Mouse (Mus musculus): ENCODE measurements around the gene Omp. TPM values are rescaled to one million over a fixed set of nuclear protein-coding genes. Genes with fewer than 3 reads are reported as not detected.

The Omp gene
- polyA plus RNA-seq, 1 experiment from 2014 or later = 0.19 TPM

- no peaks in the 10 kb centered on the region for H3K36me3 ChIP-seq
- no peak for ATAC-seq (ENCODE audit: insufficient number of reproducible peaks, insufficient read depth, low FRiP score, low TSS enrichment, low read depth)
- H3K9ac ChIP-seq (replicated peaks) = peak overlapping the region; percentile 48
- H3K4me3 ChIP-seq (replicated peaks) = no peak overlapping the region
- H3K4me2 ChIP-seq = no peak overlapping the region
- H3K27ac ChIP-seq = peak overlapping the region; percentile 79
- no peaks in the 10 kb centered on the region for H3K9me3 ChIP-seq
- H3K4me1 ChIP-seq (replicated peaks) = peaks cover 21% of the 10 kb centered on the region
- no peaks in the 10 kb centered on the region for H3K27me3 ChIP-seq
- 60% methylated on average over 10 of the region's 10 CpGs for WGBS
These were observed 19.8 kb upstream of the Omp start for GRCm38 (mm10) chr7:98164999-98165528.

GRCm38 (mm10) chr7:98164382-98164998 lies 19.2 kb upstream of the Omp start:
- H3K9me3 ChIP-seq = no peaks in the 10 kb centered on the region
- no peak for ATAC-seq (ENCODE audit: insufficient number of reproducible peaks, insufficient read depth, low FRiP score, low TSS enrichment, low read depth)
- H3K4me3 ChIP-seq (replicated peaks) = no peak overlapping the region
- H3K9ac ChIP-seq (replicated peaks) = no peak overlapping the region; the same call in 1 of the 2 replicates
- no peaks in the 10 kb centered on the region for H3K36me3 ChIP-seq
- peaks cover 24% of the 10 kb centered on the region for H3K4me1 ChIP-seq (replicated peaks)
- WGBS = 72% methylated on average over 9 of the region's 9 CpGs
- no peak overlapping the region for H3K4me2 ChIP-seq
- H3K27ac ChIP-seq = peak overlapping the region; percentile 79; the same call in 1 of the 2 replicates
- no peaks in the 10 kb centered on the region for H3K27me3 ChIP-seq

- Histone ChIP-seq H3K36me3 (no peaks in the 10 kb centered on the region), H3K27ac (no peak overlapping the region), H3K9me3 (no peaks in the 10 kb centered on the region), H3K4me1 (replicated peaks) (peaks cover 31% of the 10 kb centered on the region), H3K4me2 (no peak overlapping the region), H3K4me3 (replicated peaks) (no peak overlapping the region), H3K9ac (replicated peaks) (no peak overlapping the region), H3K27me3 (no peaks in the 10 kb centered on the region)
- 57% methylated on average over 3 of the region's 3 CpGs for whole genome bisulfite sequencing
- ATAC-seq (ENCODE audit: insufficient number of reproducible peaks, insufficient read depth, low FRiP score, low TSS enrichment, low read depth) = no peak
These were observed 18.4 kb upstream of the Omp start for GRCm38 (mm10) chr7:98163700-98164099.

- H3K9me3 ChIP-seq = no peaks in the 10 kb centered on the region
- WGBS = 64% methylated on average over 6 of the region's 6 CpGs
- no peak overlapping the region for H3K9ac ChIP-seq (replicated peaks)
- H3K27ac ChIP-seq = no peak overlapping the region
- no peaks in the 10 kb centered on the region for H3K27me3 ChIP-seq
- H3K4me2 ChIP-seq = no peak overlapping the region
- H3K4me3 ChIP-seq (replicated peaks) = no peak overlapping the region
- ATAC-seq (ENCODE audit: insufficient number of reproducible peaks, insufficient read depth, low FRiP score, low TSS enrichment, low read depth) = no peak
- H3K36me3 ChIP-seq = no peaks in the 10 kb centered on the region
- H3K4me1 ChIP-seq (replicated peaks) = peaks cover 38% of the 10 kb centered on the region
These were observed 16.9 kb upstream of the Omp start for GRCm38 (mm10) chr7:98162239-98162638.

GRCm38 (mm10) chr7:98160041-98160740 lies 14.9 kb upstream of the Omp start:
- H3K36me3 ChIP-seq = no peaks in the 10 kb centered on the region
- no peaks in the 10 kb centered on the region for H3K27me3 ChIP-seq
- peaks cover 34% of the 10 kb centered on the region for H3K4me1 ChIP-seq (replicated peaks)
- WGBS = 43% methylated on average over 8 of the region's 8 CpGs
- ATAC-seq (ENCODE audit: insufficient number of reproducible peaks, insufficient read depth, low FRiP score, low TSS enrichment, low read depth) = no peak
- no peak overlapping the region for H3K9ac ChIP-seq (replicated peaks)
- no peaks in the 10 kb centered on the region for H3K9me3 ChIP-seq
- H3K4me2 ChIP-seq = no peak overlapping the region
- H3K27ac ChIP-seq = no peak overlapping the region
- no peak overlapping the region for H3K4me3 ChIP-seq (replicated peaks)

GRCm38 (mm10) chr7:98158481-98158880 lies 13.2 kb upstream of the Omp start:
- H3K27me3 ChIP-seq = no peaks in the 10 kb centered on the region
- ATAC-seq (ENCODE audit: insufficient number of reproducible peaks, insufficient read depth, low FRiP score, low TSS enrichment, low read depth) = no peak
- H3K4me3 ChIP-seq (replicated peaks) = no peak overlapping the region
- H3K9me3 ChIP-seq = no peaks in the 10 kb centered on the region
- no peak overlapping the region for H3K9ac ChIP-seq (replicated peaks)
- H3K27ac ChIP-seq = no peak overlapping the region
- WGBS = 36% methylated on average over 8 of the region's 8 CpGs
- no peak overlapping the region for H3K4me2 ChIP-seq
- H3K36me3 ChIP-seq = no peaks in the 10 kb centered on the region
- peaks cover 23% of the 10 kb centered on the region for H3K4me1 ChIP-seq (replicated peaks)

- Histone ChIP-seq H3K4me3 (replicated peaks) (no peak overlapping the region), H3K4me1 (replicated peaks) (peaks cover 24% of the 10 kb centered on the region), H3K36me3 (no peaks in the 10 kb centered on the region), H3K27ac (no peak overlapping the region), H3K4me2 (no peak overlapping the region), H3K9me3 (no peaks in the 10 kb centered on the region), H3K9ac (replicated peaks) (no peak overlapping the region), H3K27me3 (no peaks in the 10 kb centered on the region)
- 64% methylated on average over 5 of the region's 5 CpGs for WGBS
- ATAC-seq (ENCODE audit: insufficient number of reproducible peaks, insufficient read depth, low FRiP score, low TSS enrichment, low read depth) = no peak
These were observed 12.5 kb upstream of the Omp start for GRCm38 (mm10) chr7:98157636-98158332.

- no peak for ATAC-seq (ENCODE audit: insufficient number of reproducible peaks, insufficient read depth, low FRiP score, low TSS enrichment, low read depth)
- H3K4me2 ChIP-seq = no peak overlapping the region
- no peak overlapping the region for H3K27ac ChIP-seq
- 0 out of 2 replicates have a peak, but pooled peaks cover 2% of the 10 kb centered on the region for H3K27me3 ChIP-seq
- no peak overlapping the region for H3K9ac ChIP-seq (replicated peaks)
- no peak overlapping the region for H3K4me3 ChIP-seq (replicated peaks)
- no peaks in the 10 kb centered on the region for H3K9me3 ChIP-seq
- H3K4me1 ChIP-seq (replicated peaks) = peaks cover 34% of the 10 kb centered on the region
- WGBS = 74% methylated on average over 3 of the region's 3 CpGs
- H3K36me3 ChIP-seq = no peaks in the 10 kb centered on the region
These were observed 11.0 kb upstream of the Omp start for GRCm38 (mm10) chr7:98156280-98156665.

GRCm38 (mm10) chr7:98155546-98156279 lies 10.4 kb upstream of the Omp start:
- 36% methylated on average over 7 of the region's 8 CpGs for WGBS
- ATAC-seq (ENCODE audit: insufficient number of reproducible peaks, insufficient read depth, low FRiP score, low TSS enrichment, low read depth) = no peak
- H3K36me3 ChIP-seq = no peaks in the 10 kb centered on the region
- peaks cover 34% of the 10 kb centered on the region for H3K4me1 ChIP-seq (replicated peaks)
- H3K4me3 ChIP-seq (replicated peaks) = no peak overlapping the region
- no peak overlapping the region for H3K4me2 ChIP-seq
- 0 out of 2 replicates have a peak, but pooled peaks cover 2% of the 10 kb centered on the region for H3K27me3 ChIP-seq
- no peak overlapping the region for H3K9ac ChIP-seq (replicated peaks)
- H3K9me3 ChIP-seq = no peaks in the 10 kb centered on the region
- H3K27ac ChIP-seq = no peak overlapping the region

- Histone ChIP-seq H3K4me2 (no peak overlapping the region), H3K9ac (replicated peaks) (no peak overlapping the region), H3K27me3 (0 out of 2 replicates have a peak, but pooled peaks cover 2% of the 10 kb centered on the region), H3K9me3 (no peaks in the 10 kb centered on the region), H3K4me1 (replicated peaks) (peaks cover 35% of the 10 kb centered on the region), H3K36me3 (no peaks in the 10 kb centered on the region), H3K27ac (no peak overlapping the region), H3K4me3 (replicated peaks) (no peak overlapping the region)
- no peak for ATAC-seq (ENCODE audit: insufficient number of reproducible peaks, insufficient read depth, low FRiP score, low TSS enrichment, low read depth)
- WGBS = 77% methylated on average over 5 of the region's 5 CpGs
These were observed 8.6 kb upstream of the Omp start for GRCm38 (mm10) chr7:98153892-98154291.

- peaks cover 30% of the 10 kb centered on the region for H3K4me1 ChIP-seq (replicated peaks)
- H3K9ac ChIP-seq (replicated peaks) = no peak overlapping the region
- H3K4me3 ChIP-seq (replicated peaks) = no peak overlapping the region
- ATAC-seq (ENCODE audit: insufficient number of reproducible peaks, insufficient read depth, low FRiP score, low TSS enrichment, low read depth) = no peak
- no peaks in the 10 kb centered on the region for H3K9me3 ChIP-seq
- no peak overlapping the region for H3K27ac ChIP-seq
- H3K4me2 ChIP-seq = no peak overlapping the region
- WGBS = 47% methylated on average over 3 of the region's 3 CpGs
- 0 out of 2 replicates have a peak, but pooled peaks cover 2% of the 10 kb centered on the region for H3K27me3 ChIP-seq
- no peaks in the 10 kb centered on the region for H3K36me3 ChIP-seq
These were observed 8.0 kb upstream of the Omp start for GRCm38 (mm10) chr7:98153345-98153744.

All from limb, embryonic 12.5 days (tissue).